Mouse (Mus musculus) kidney, embryonic 15.5 days (tissue): ENCODE measurements around the gene A630001G21Rik. TPM values are rescaled to one million over a fixed set of nuclear protein-coding genes. Genes with fewer than 3 reads are reported as not detected.

Source experiments
- ATAC-seq: fragments of 200-750 bp; cut with Nextera tagmentation; replicated peaks from 2 replicates; pipeline ENCODE4 v1.8.0; 2017; ENCODE audit warnings: moderate TSS enrichment; ENCODE audit not compliant: low FRiP score
- H3K27ac ChIP-seq: fragments of 300-500 bp; sonication (generic); 2 replicates; pipeline ENCODE4 v1.5.1; 2015; ENCODE audit warnings: mild to moderate bottlenecking, inconsistent platforms
- H3K27me3 ChIP-seq: fragments of 300-500 bp; sonication (generic); 2 replicates; pipeline ENCODE4 v1.6.1; 2015; ENCODE audit warnings: inconsistent platforms
- H3K36me3 ChIP-seq: fragments of 300-500 bp; sonication (generic); 2 replicates; pipeline ENCODE4 v1.6.1; 2015; ENCODE audit warnings: inconsistent platforms
- H3K4me1 ChIP-seq: fragments of 300-500 bp; sonication (generic); 2 replicates; pipeline ENCODE4 v1.6.1; 2015; ENCODE audit warnings: inconsistent platforms
- H3K4me2 ChIP-seq: fragments of 300-500 bp; sonication (generic); 2 replicates; pipeline ENCODE4 v1.6.1; 2015; ENCODE audit warnings: moderate library complexity, mild to moderate bottlenecking, inconsistent platforms
- H3K4me3 ChIP-seq: fragments of 300-500 bp; sonication (generic); replicated peaks from 2 replicates; pipeline ENCODE4 v1.5.1; 2015; ENCODE audit warnings: mild to moderate bottlenecking, inconsistent platforms
- H3K9ac ChIP-seq: fragments of 300-500 bp; sonication (generic); 2 replicates; pipeline ENCODE4 v1.6.1; 2015; ENCODE audit warnings: mild to moderate bottlenecking, inconsistent platforms
- H3K9me3 ChIP-seq: fragments of 300-500 bp; sonication (generic); replicated peaks from 2 replicates; pipeline ENCODE4 v1.6.1; 2016; ENCODE audit warnings: inconsistent platforms
- WGBS: fragments of 180-500 bp; shearing (Covaris S2); methylation state at CpG from one replicate; pipeline ENCODE4 v1.1.7; 2015; ENCODE audit warnings: mixed read lengths; 5-methylcytosine and 5-hydroxymethylcytosine counted together
- microRNA-seq: library from miRNA; unstranded; fragments of <30 nt; microRNA quantifications from one replicate; pipeline ENCODE4, GENCODE M21; 2016
- polyA plus RNA-seq: library from polyadenylated mRNA; unstranded; fragments of >200 nt; fragmentation: Nextera tagmentation; extraction: Ambion mirVana; gene quantifications from 2 replicates; pipeline ENCODE4 v1.2.1, GENCODE M21; 2015

A630001G21Rik gene
- polyA plus RNA-seq, 1 experiment from 2014 or later, result 1.1 TPM

GRCm38 (mm10) chr1:85692281-85692680 lies 86.2 kb downstream of the A630001G21Rik start:
- H3K9me3 ChIP-seq, result no peaks in the 10 kb centered on the region
- H3K4me2 ChIP-seq, result no peak overlapping the region
- no peak overlapping the region for H3K9ac ChIP-seq
- H3K27me3 ChIP-seq, result no peaks in the 10 kb centered on the region
- H3K36me3 ChIP-seq, result no peaks in the 10 kb centered on the region
- H3K4me3 ChIP-seq, result no peak overlapping the region
- no peak overlapping the region for H3K27ac ChIP-seq
- ATAC-seq, result no peak
- H3K4me1 ChIP-seq, result peaks cover 1% of the 10 kb centered on the region; the same call in 1 of the 2 replicates
- WGBS, result 64% methylated on average over 1 of the region's 1 CpGs

GRCm38 (mm10) chr1:85690544-85690943 lies 87.9 kb downstream of the A630001G21Rik start:
- Histone ChIP-seq H3K4me2 (no peak overlapping the region), H3K9ac (no peak overlapping the region), H3K9me3 (no peaks in the 10 kb centered on the region), H3K36me3 (no peaks in the 10 kb centered on the region), H3K4me1 (peaks cover 4% of the 10 kb centered on the region; the same call in 1 of the 2 replicates), H3K27ac (no peak overlapping the region), H3K4me3 (no peak overlapping the region), H3K27me3 (no peaks in the 10 kb centered on the region)
- 85% methylated on average over 3 of the region's 3 CpGs for WGBS
- no peak for ATAC-seq

- 43% methylated on average over 5 of the region's 5 CpGs for WGBS
- Histone ChIP-seq H3K27ac (no peak overlapping the region), H3K9me3 (no peaks in the 10 kb centered on the region), H3K4me1 (peaks cover 4% of the 10 kb centered on the region; the same call in 1 of the 2 replicates), H3K9ac (no peak overlapping the region), H3K36me3 (no peaks in the 10 kb centered on the region), H3K4me3 (no peak overlapping the region), H3K27me3 (no peaks in the 10 kb centered on the region), H3K4me2 (no peak overlapping the region)
- no peak for ATAC-seq
Measured at GRCm38 (mm10) chr1:85687346-85687745, 91.1 kb downstream of the A630001G21Rik start.

GRCm38 (mm10) chr1:85686666-85687065 lies 91.8 kb downstream of the A630001G21Rik start:
- no peak for ATAC-seq
- Histone ChIP-seq H3K4me2 (no peak overlapping the region), H3K9me3 (no peaks in the 10 kb centered on the region), H3K27me3 (no peaks in the 10 kb centered on the region), H3K4me1 (peaks cover 4% of the 10 kb centered on the region; the same call in 1 of the 2 replicates), H3K4me3 (no peak overlapping the region), H3K36me3 (no peaks in the 10 kb centered on the region), H3K9ac (no peak overlapping the region), H3K27ac (no peak overlapping the region)
- WGBS, result 69% methylated on average over 5 of the region's 5 CpGs

- 54% methylated on average over 4 of the region's 4 CpGs for WGBS
- no peaks in the 10 kb centered on the region for H3K9me3 ChIP-seq
- no peak overlapping the region for H3K4me3 ChIP-seq
- H3K4me2 ChIP-seq, result no peak overlapping the region
- no peaks in the 10 kb centered on the region for H3K36me3 ChIP-seq
- H3K27ac ChIP-seq, result no peak overlapping the region
- H3K27me3 ChIP-seq, result no peaks in the 10 kb centered on the region
- ATAC-seq, result no peak
- H3K4me1 ChIP-seq, result no peaks in the 10 kb centered on the region
- H3K9ac ChIP-seq, result no peak overlapping the region
Measured at GRCm38 (mm10) chr1:85680226-85680625, 98.2 kb downstream of the A630001G21Rik start.

Small RNA genes lying within 50 kb of the gene (microRNA-seq; reads per million reads assigned to microRNA genes)
- gene Gm25472 (not detected), gene Mir8096 (not detected)

Other genes with a start within 250 kb of the A630001G21Rik start
- gene G530012D18Rik, start 203.0 kb downstream of the A630001G21Rik start, polyA plus RNA-seq, result not detected in 2 replicates
- 1.4 and 1.6 TPM in 2 replicates for gene Sp110, start 179.8 kb downstream of the A630001G21Rik start, polyA plus RNA-seq
- gene Sp140, start 178.3 kb downstream of the A630001G21Rik start, polyA plus RNA-seq, result 0.98 and 2.1 TPM in 2 replicates
- 3.0 and 3.4 TPM in 2 replicates for gene Sp100, start 128.7 kb downstream of the A630001G21Rik start, polyA plus RNA-seq
- 28.0 and 30.2 TPM in 2 replicates for gene Cab39, start 14.8 kb upstream of the A630001G21Rik start, polyA plus RNA-seq
- 220 and 231 TPM in 2 replicates for gene Itm2c, start 115.6 kb upstream of the A630001G21Rik start, polyA plus RNA-seq
- gene 4933407L21Rik, start 149.8 kb upstream of the A630001G21Rik start, polyA plus RNA-seq, result 1.5 and 1.8 TPM in 2 replicates
- 0.04 TPM in 1 of 2 replicates, not detected in the other for gene Gpr55, start 182.4 kb upstream of the A630001G21Rik start, polyA plus RNA-seq
- not detected in 2 replicates for gene Spata3, start 238.2 kb upstream of the A630001G21Rik start, polyA plus RNA-seq